Mouse (Mus musculus): ENCODE results near the gene Srprb. TPM values are rescaled to one million over a fixed set of nuclear protein-coding genes. Genes with fewer than 3 reads are reported as not detected.

The Srprb gene
- total and polyA plus RNA-seq, 2 experiments = 8.5 to 22.8 TPM

DNA sequence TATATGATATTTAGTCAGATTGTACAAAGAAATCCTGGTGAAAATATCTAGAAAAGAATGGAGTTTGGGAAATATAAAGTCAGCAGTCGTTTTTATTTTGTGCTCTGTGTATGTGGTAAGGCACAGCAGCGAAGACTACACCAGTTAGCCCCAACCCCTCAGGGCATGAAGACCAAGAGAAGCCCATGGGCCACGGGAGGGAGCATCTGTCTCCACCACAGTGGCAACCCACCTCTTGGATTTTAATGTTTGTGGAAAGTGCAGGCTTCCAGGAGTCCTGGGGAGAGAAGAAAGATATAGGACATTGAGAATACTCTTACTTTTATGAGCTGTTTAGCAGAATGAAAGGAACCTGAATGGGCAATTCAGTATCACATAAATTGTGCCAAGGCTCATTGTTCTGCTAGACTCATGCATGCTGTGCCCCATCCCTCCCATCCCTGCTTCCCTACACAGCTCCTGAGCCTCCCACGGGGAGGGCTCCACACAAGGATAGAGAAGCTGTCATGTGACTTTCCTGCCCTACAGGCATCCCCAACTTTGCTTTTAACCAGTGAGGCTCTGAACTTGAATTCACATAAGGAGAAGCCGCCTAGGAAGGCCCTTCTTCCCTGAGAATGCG lies 7.0 kb upstream of the Srprb start:
- WGBS = 56% methylated on average over 6 of the region's 6 CpGs
- peak; percentile 41 for DNase-seq (ENCODE audit: extremely low read depth, low read depth, low spot score)
- Histone ChIP-seq H3K79me2 (ENCODE audit: control insufficient read depth, insufficient read depth, low read length) (no peaks in the 10 kb centered on the region), H3K27ac (replicated peaks; ENCODE audit: insufficient read depth, low read depth, low read length) (no peak overlapping the region), H3K36me3 (ENCODE audit: control insufficient read depth, insufficient read depth, low read length) (peaks cover 52% of the 10 kb centered on the region), H3K9ac (ENCODE audit: low read depth, low read length) (no peak overlapping the region), H3K4me1 (ENCODE audit: control insufficient read depth, insufficient read depth, low read length) (no peaks in the 10 kb centered on the region; the same call in 1 of the 2 replicates), H3K4me3 (ENCODE audit: insufficient read depth, low read depth, low read length) (no peak overlapping the region), H3K27me3 (ENCODE audit: control insufficient read depth, insufficient read depth, low read length) (no peaks in the 10 kb centered on the region)
- TF ChIP-seq CTCF (IDR thresholded peaks at IDR 0.05; ENCODE audit: low read depth, low read length) = no peak
- no peak for TF ChIP-seq POLR2A (IDR thresholded peaks at IDR 0.05; ENCODE audit: extremely low read depth, insufficient read depth, low read length)

DNA sequence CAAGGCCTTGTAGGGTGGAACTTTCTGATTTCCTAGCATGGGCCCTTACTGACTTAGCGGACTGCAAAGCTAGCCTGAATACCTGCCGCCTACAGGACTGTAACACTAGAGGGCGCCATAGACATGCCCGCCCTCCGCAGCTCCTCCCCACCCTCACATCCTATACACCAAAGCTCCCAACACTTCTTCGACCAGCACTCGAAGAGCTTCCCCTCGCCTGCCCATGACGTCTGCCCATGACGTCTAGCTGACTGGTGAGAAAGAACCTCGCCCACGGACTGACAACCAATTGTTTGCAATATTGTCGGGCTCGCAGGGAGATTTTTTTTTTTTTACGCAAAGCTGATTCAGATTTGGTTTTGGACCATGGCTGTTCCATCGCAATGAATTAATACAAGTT lies 5.9 kb upstream of the Srprb start:
- DNase-seq (ENCODE audit: extremely low read depth, low read depth, low spot score) = peak; percentile 85
- Histone ChIP-seq H3K27me3 (ENCODE audit: control insufficient read depth, insufficient read depth, low read length) (no peaks in the 10 kb centered on the region), H3K4me1 (ENCODE audit: control insufficient read depth, insufficient read depth, low read length) (no peaks in the 10 kb centered on the region; the same call in 1 of the 2 replicates), H3K79me2 (ENCODE audit: control insufficient read depth, insufficient read depth, low read length) (no peaks in the 10 kb centered on the region), H3K27ac (replicated peaks; ENCODE audit: insufficient read depth, low read depth, low read length) (no peak overlapping the region), H3K36me3 (ENCODE audit: control insufficient read depth, insufficient read depth, low read length) (peaks cover 44% of the 10 kb centered on the region), H3K4me3 (ENCODE audit: insufficient read depth, low read depth, low read length) (no peak overlapping the region), H3K9ac (ENCODE audit: low read depth, low read length) (no peak overlapping the region)
- WGBS = 3% methylated on average over 16 of the region's 16 CpGs
- peak; percentile 93 for TF ChIP-seq CTCF (IDR thresholded peaks at IDR 0.05; ENCODE audit: low read depth, low read length)
- 0 out of 2 replicates have a peak, but pooled peaks have one; percentile 30 for TF ChIP-seq POLR2A (IDR thresholded peaks at IDR 0.05; ENCODE audit: extremely low read depth, insufficient read depth, low read length)

DNA sequence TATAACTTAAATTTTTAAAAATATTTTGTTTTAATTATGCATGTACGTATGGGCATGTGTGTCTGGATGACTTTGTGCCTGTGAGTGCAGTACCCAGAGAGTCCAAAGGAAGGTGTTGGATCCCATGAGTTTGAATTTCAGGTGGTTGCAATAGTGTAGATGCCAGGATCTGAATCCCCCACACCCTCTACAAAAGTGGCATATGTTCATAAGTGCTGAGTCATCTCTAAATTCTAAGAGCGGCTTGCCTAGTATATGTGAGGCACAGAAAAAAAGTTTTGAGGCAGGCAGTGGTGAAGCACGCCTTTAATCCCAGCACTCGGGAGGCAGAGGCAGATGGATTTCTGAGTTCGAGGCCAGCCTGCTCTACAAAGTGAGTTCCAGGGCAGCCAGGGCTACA lies 3.8 kb upstream of the Srprb start:
- TF ChIP-seq POLR2A (IDR thresholded peaks at IDR 0.05; ENCODE audit: extremely low read depth, insufficient read depth, low read length) (no peak), CTCF (IDR thresholded peaks at IDR 0.05; ENCODE audit: low read depth, low read length) (no peak)
- Histone ChIP-seq H3K27ac (replicated peaks; ENCODE audit: insufficient read depth, low read depth, low read length) (0 out of 2 replicates have a peak overlapping the region, but pooled peaks have one; percentile 9), H3K4me3 (ENCODE audit: insufficient read depth, low read depth, low read length) (no peak overlapping the region), H3K27me3 (ENCODE audit: control insufficient read depth, insufficient read depth, low read length) (no peaks in the 10 kb centered on the region), H3K4me1 (ENCODE audit: control insufficient read depth, insufficient read depth, low read length) (0 out of 2 replicates have a peak, but pooled peaks cover 3% of the 10 kb centered on the region), H3K36me3 (ENCODE audit: control insufficient read depth, insufficient read depth, low read length) (peaks cover 25% of the 10 kb centered on the region), H3K9ac (ENCODE audit: low read depth, low read length) (no peak overlapping the region), H3K79me2 (ENCODE audit: control insufficient read depth, insufficient read depth, low read length) (no peaks in the 10 kb centered on the region)
- peak; percentile 69 for DNase-seq (ENCODE audit: extremely low read depth, low read depth, low spot score)
- WGBS = 33% methylated on average over 5 of the region's 5 CpGs

DNA sequence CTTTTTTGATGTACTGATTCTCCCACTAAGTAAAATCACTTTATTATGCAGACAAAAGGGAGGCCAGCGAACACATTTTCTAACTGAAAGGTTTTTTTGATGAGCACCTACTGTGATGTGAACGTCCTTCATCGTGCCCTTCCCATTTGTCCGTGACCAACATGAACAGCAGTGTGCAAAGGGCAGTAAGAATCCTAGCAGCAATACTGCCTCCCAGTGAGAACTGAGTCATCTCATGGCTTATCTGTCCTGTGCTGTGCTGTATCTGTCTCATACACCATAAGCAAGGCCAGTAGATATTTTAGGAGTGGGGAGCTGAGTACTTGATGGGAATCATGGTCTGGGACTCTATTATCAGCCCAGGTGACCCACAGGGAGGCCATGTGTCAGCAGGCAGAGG lies 13.5 kb downstream of the Srprb start:
- peaks cover 20% of the 10 kb centered on the region for H3K36me3 ChIP-seq (ENCODE audit: control insufficient read depth, insufficient read depth, low read length)
- H3K27me3 ChIP-seq (ENCODE audit: control insufficient read depth, insufficient read depth, low read length) = no peaks in the 10 kb centered on the region
- H3K9ac ChIP-seq (ENCODE audit: low read depth, low read length) = no peak overlapping the region
- no peak overlapping the region for H3K4me3 ChIP-seq (ENCODE audit: insufficient read depth, low read depth, low read length)
- no peak overlapping the region for H3K27ac ChIP-seq (replicated peaks; ENCODE audit: insufficient read depth, low read depth, low read length)
- TF ChIP-seq POLR2A (IDR thresholded peaks at IDR 0.05; ENCODE audit: extremely low read depth, insufficient read depth, low read length) (no peak), CTCF (IDR thresholded peaks at IDR 0.05; ENCODE audit: low read depth, low read length) (no peak)
- H3K79me2 ChIP-seq (ENCODE audit: control insufficient read depth, insufficient read depth, low read length) = no peaks in the 10 kb centered on the region
- DNase-seq (ENCODE audit: extremely low read depth, low read depth, low spot score) = no peak
- H3K4me1 ChIP-seq (ENCODE audit: control insufficient read depth, insufficient read depth, low read length) = no peaks in the 10 kb centered on the region
- 91% methylated on average over 4 of the region's 4 CpGs for WGBS

DNA sequence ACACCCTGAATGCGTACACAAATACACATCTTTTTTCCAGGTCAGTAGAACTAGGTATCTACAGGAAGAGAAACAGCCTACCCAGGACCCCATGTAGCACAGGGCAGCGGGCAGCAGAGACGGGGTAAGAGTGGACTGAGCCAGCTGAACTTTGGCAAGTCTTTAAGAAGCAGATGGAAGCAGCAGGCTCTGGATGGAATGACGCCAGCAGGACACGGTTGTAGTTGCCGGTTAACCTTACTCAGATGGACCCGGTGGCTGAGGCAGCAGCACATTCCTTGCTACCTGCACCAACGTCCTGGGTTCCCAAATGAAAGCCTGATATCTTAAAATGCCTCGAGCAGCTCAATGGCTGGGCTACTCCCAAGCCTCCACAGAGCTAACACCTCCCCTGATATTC lies 15.2 kb downstream of the Srprb start:
- Histone ChIP-seq H3K27ac (replicated peaks; ENCODE audit: insufficient read depth, low read depth, low read length) (no peak overlapping the region), H3K36me3 (ENCODE audit: control insufficient read depth, insufficient read depth, low read length) (peaks cover 14% of the 10 kb centered on the region), H3K27me3 (ENCODE audit: control insufficient read depth, insufficient read depth, low read length) (no peaks in the 10 kb centered on the region), H3K4me3 (ENCODE audit: insufficient read depth, low read depth, low read length) (no peak overlapping the region), H3K79me2 (ENCODE audit: control insufficient read depth, insufficient read depth, low read length) (no peaks in the 10 kb centered on the region), H3K4me1 (ENCODE audit: control insufficient read depth, insufficient read depth, low read length) (no peaks in the 10 kb centered on the region), H3K9ac (ENCODE audit: low read depth, low read length) (no peak overlapping the region)
- DNase-seq (ENCODE audit: extremely low read depth, low read depth, low spot score) = no peak
- TF ChIP-seq CTCF (IDR thresholded peaks at IDR 0.05; ENCODE audit: low read depth, low read length) = no peak
- no peak for TF ChIP-seq POLR2A (IDR thresholded peaks at IDR 0.05; ENCODE audit: extremely low read depth, insufficient read depth, low read length)
- 66% methylated on average over 9 of the region's 9 CpGs for WGBS

DNA sequence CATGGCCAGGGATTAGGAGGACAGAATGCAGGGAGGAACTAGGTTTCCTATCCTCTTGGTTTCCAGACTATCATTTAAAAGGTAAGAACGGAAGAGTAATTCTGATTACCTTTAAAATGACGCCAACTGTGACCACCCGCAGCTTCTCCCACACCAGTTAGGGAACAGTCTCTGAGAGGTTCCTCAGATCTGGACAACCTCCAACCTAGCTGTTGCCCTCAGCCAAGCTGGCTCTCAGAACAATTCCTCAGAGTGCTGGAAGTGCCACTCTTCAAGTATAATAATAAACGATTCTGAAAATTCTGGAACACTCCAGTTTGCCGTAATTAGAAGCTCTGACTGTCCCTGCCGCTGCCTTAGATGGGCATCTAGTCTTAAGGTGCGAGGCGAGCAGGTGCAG lies 16.0 kb downstream of the Srprb start:
- WGBS = 95% methylated on average over 8 of the region's 8 CpGs
- Histone ChIP-seq H3K4me1 (ENCODE audit: control insufficient read depth, insufficient read depth, low read length) (no peaks in the 10 kb centered on the region), H3K36me3 (ENCODE audit: control insufficient read depth, insufficient read depth, low read length) (peaks cover 10% of the 10 kb centered on the region), H3K9ac (ENCODE audit: low read depth, low read length) (no peak overlapping the region), H3K4me3 (ENCODE audit: insufficient read depth, low read depth, low read length) (no peak overlapping the region), H3K27me3 (ENCODE audit: control insufficient read depth, insufficient read depth, low read length) (no peaks in the 10 kb centered on the region), H3K27ac (replicated peaks; ENCODE audit: insufficient read depth, low read depth, low read length) (no peak overlapping the region), H3K79me2 (ENCODE audit: control insufficient read depth, insufficient read depth, low read length) (no peaks in the 10 kb centered on the region)
- TF ChIP-seq POLR2A (IDR thresholded peaks at IDR 0.05; ENCODE audit: extremely low read depth, insufficient read depth, low read length) = no peak
- no peak for TF ChIP-seq CTCF (IDR thresholded peaks at IDR 0.05; ENCODE audit: low read depth, low read length)
- DNase-seq (ENCODE audit: extremely low read depth, low read depth, low spot score) = no peak
